Mouse (Mus musculus): ENCODE results near the gene Sik3.

The Sik3 gene

GRCm38 (mm10) chr9:46015081-46015551 is 2.5 kb downstream of the Sik3 start:
- DNase-seq (ENCODE audit: extremely low spot score, low read depth, low spot score) = no peak

GRCm38 (mm10) chr9:46015831-46016230 is 3.2 kb downstream of the Sik3 start:
- DNase-seq (ENCODE audit: extremely low spot score, low read depth, low spot score) = no peak

DNA sequence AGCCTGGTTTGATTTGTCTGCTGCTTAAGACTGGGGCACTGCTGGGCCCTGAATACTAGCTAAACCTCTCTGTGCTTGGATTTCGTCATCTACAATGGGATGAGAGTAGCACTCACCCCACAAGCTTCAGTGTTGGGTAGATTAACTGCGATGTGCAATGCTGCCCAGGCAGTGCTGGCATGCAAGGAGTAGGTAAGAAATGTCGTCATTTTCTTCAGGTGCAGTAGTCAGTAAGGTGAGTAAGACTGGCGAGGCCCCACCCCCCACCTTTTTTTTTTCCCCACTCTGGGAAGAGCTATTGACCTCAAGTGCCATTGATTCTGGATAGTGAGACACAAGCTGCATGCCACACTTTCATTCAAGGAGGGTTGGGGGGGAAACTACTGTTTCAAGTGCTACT is 3.8 kb downstream of the Sik3 start:
- no peak for DNase-seq (ENCODE audit: extremely low spot score, low read depth, low spot score)

- DNase-seq (ENCODE audit: extremely low spot score, low read depth, low spot score) = no peak
These were observed 5.7 kb downstream of the Sik3 start for GRCm38 (mm10) chr9:46018316-46018715.

GRCm38 (mm10) chr9:46019975-46020374 is 7.4 kb downstream of the Sik3 start:
- no peak for DNase-seq (ENCODE audit: extremely low spot score, low read depth, low spot score)

- DNase-seq (ENCODE audit: extremely low spot score, low read depth, low spot score) = no peak
These were observed 11.0 kb downstream of the Sik3 start for GRCm38 (mm10) chr9:46023591-46023990.

DNA sequence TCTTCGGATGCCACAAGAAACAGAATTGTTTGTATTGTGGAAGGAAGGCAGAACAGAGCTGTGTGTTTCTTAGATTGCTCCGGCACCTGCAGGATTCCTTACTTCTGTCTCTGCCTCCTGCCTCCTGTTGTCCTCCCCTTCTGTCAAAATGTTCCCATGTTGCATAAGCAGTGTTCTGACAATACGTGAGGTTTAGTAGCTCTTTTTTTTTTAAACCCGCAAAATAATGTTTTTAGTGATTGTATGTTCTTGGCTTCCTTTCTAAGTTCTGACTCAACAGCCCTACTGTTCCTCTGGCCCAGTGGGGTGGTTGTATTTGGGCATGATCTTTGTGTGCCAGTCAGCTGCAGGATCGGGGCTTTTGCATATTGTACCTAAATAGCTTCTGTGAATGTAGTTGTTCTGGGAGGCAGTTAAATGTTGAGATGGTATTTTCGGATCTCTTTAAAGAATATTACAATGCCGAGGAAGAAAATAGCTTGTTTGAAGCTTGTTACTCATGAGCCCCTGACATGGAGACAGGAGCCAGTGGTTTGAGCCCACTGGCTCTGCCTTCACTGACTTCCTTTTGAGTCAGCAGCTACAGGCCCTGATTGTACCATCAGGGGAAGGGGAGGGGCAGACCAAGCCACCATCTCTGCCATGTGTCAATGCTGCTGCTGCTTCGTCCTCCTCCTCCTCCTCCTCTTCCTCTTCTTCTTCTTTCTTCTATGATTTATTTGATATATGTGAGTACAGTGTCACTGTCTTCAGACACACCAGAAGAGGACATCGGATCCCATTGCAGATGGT is 13.6 kb downstream of the Sik3 start:
- no peak for DNase-seq (ENCODE audit: extremely low spot score, low read depth, low spot score)

- no peak for DNase-seq (ENCODE audit: extremely low spot score, low read depth, low spot score)
These were observed 15.4 kb downstream of the Sik3 start for GRCm38 (mm10) chr9:46027994-46028393.

DNA sequence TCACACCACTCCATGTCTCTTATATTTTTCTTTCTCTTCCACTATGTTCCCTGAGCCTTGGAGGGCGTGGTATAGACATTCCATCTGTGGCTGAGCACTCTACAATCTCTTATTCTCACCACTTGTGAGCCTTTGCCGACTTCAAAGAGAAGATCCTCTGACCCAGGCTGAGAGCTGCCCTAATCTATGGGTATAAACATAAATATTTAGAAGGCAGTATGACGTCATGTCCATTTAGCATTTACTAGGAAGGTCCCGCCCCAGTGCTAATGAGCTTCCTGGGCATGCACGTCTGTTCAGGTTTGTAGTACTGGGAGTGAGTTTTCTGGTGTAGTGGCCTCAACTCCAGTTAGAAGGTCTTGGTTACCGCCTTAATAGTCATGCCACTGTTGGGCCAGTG is 16.9 kb downstream of the Sik3 start:
- DNase-seq (ENCODE audit: extremely low spot score, low read depth, low spot score) = no peak

DNA sequence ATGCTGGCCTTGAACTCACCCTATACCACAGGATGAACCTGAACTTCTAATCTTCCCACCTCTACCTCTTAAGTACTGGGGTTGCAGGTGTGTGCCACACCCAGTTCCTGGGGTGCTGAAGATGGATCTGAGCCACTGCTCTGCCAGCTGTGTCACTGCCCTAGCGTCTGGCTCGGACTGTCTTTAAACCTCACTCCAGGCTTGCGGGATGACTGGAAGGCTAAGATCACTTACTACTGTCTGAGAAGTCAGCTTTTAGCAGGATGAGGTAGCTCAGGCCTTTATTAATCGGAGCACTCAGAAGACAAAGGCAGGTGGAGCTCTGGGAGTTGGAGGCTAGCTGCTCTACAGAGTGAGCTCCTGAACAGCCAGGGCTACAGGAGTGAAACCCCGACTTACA is 17.6 kb downstream of the Sik3 start:
- no peak for DNase-seq (ENCODE audit: extremely low spot score, low read depth, low spot score)

DNA sequence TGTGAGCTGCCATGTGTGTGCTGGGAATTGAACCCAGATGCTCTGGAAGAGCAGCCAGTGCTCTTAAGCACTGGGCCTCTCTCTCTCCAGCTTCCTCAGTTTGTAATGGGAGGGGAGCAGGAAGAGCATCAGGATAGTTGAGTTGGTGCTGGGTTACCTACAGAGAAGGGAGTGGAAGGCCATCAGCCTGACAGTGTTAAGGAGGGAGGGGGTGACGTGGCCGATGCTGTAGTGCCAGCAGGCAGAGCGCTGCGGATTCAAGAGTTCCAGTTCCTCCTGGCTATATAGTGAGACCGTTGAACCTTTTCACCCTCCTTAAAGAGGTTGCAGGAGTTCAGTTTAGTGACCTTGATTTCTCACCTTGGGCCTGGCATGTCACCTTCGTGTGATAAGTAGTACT is 18.3 kb downstream of the Sik3 start:
- DNase-seq (ENCODE audit: extremely low spot score, low read depth, low spot score) = no peak

- no peak for DNase-seq (ENCODE audit: extremely low spot score, low read depth, low spot score)
These were observed 19.6 kb downstream of the Sik3 start for GRCm38 (mm10) chr9:46032190-46032589.

DNA sequence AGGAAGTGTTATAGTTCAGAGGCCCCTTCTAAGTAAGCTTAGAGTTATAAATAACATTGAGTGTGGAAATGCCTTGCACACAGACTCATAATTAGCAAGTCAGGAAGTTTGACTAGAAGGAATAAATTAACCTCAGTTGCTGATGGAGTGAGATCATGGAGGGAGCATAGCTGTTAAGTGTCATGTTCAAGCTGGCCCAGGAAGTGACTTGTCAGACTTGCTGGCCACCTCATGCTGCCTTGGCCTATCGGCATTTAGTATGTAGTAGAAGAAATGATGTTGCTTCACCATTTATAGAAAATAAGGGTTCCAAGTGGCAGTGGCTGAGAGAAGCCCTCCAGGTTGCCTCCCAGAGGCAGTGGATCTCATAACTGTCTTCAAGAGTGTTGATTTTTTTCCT is 20.4 kb downstream of the Sik3 start:
- DNase-seq (ENCODE audit: extremely low spot score, low read depth, low spot score) = no peak

GRCm38 (mm10) chr9:46033862-46034261 is 21.2 kb downstream of the Sik3 start:
- DNase-seq (ENCODE audit: extremely low spot score, low read depth, low spot score) = no peak

DNA sequence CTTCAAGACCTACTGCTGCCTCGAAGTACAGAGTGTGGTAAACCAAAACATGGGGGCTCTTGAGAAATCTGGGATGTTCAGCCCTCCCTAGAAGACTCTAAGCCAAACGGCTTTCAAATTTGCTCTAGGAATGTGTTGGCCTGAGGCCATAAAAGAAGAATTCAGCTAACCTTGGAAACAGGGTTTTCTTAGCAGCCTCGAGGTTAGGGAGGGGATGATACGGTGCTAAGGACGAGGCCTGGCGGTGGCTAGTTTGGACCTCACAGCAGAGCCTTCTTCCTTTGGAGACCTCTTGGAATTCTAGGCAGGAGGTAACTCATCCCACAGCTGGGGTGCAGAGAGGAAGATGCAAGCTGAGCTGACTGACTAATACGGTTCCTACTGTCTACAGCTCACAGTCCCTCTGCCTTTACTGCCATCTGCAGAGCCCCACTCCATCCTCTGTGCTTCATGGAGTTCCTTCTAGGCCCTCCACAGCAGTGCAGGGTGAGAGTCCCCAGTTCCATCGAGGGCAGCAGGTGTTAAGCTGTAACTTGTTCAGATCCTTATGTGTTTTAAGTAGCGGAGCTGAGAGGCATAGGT is 22.8 kb downstream of the Sik3 start:
- no peak for DNase-seq (ENCODE audit: extremely low spot score, low read depth, low spot score)

DNA sequence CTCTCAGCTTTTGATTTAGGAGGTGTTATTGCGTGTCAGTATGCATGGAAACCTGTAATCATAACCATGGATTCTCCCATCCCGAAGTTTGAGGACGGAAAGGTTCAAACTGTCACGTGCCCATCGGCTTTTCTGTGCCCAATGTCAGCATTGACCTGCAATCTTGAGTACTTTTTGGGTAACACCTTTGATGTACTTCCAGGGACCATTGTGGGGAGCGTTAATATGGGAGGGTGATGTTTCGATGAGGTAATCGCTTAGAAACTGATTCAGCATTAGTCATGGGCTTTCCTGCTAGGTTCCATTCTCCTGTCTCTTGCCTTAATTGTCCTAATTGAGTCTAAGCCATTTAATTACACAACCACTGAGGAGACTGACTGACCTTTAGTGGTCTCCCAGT is 24.3 kb downstream of the Sik3 start:
- DNase-seq (ENCODE audit: extremely low spot score, low read depth, low spot score) = no peak

- DNase-seq (ENCODE audit: extremely low spot score, low read depth, low spot score) = no peak
These were observed 26.2 kb downstream of the Sik3 start for GRCm38 (mm10) chr9:46038786-46039185.

- DNase-seq (ENCODE audit: extremely low spot score, low read depth, low spot score) = no peak
These were observed 28.6 kb downstream of the Sik3 start for GRCm38 (mm10) chr9:46041186-46041585.

DNA sequence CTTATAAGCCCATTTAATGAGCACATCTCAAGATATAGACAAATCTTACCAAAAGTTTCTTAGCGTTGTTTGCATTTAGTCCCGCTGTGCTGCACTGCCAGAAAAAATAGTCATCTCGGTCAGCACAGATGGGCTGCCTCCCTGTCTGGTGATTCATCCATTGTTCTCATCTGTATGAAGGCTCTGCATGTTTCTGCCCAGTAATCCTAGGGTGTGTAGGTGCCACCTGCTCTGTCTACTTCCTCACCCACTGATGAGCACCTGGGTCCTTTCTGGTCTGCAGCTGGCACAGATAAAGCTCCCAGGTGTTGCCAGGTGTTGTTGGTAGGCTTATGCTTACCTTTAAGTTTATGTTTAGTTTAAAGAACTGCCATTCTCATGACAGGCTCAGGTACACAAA is 29.8 kb downstream of the Sik3 start:
- DNase-seq (ENCODE audit: extremely low spot score, low read depth, low spot score) = no peak

GRCm38 (mm10) chr9:46043626-46044025 is 31.0 kb downstream of the Sik3 start:
- no peak for DNase-seq (ENCODE audit: extremely low spot score, low read depth, low spot score)

DNA sequence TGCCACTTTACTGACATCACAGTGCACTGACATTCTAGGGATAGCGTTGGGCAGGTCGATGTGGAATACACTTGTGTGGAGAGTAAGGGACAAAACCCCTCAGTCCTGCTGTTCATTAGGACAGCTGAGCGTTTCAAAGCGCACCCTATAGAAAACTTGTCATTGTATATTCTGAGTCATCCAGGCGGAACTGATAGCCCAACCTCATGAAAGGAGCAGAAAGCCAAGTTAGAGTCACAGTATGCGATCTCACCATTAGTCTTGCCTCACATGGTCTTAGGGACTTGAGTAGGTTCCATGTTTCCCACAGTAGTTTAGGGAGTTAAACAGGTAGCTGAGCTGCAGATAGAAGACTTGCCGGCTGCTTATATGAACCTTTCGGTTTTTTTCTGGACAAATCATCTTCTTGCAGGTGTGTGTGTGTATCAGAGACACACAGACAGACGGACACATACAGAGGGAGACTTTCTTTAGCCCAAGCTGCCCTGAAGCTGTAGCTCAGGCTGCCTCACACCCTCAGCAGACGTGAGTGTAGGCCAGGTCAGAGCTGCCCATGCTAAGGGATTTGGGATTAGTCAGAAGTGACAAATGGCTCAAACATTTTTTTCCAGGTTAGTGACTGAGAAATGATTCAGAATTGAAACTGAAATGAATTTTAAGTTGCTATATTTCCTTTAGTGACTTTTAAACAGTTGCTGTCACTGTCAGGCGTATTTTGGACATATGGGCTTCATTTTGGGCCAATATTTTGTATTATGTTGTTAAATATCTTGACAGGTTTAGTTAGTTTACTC is 34.3 kb downstream of the Sik3 start:
- DNase-seq (ENCODE audit: extremely low spot score, low read depth, low spot score) = no peak

- DNase-seq (ENCODE audit: extremely low spot score, low read depth, low spot score) = no peak
These were observed 36.9 kb downstream of the Sik3 start for GRCm38 (mm10) chr9:46049525-46049924.

Measured in hindlimb bud, embryonic 11.5 days (tissue).